Mouse (Mus musculus) forebrain, embryonic 15.5 days (tissue): ENCODE measurements around the gene Hist1h3d. TPM values are rescaled to one million over a fixed set of nuclear protein-coding genes. Genes with fewer than 3 reads are reported as not detected.
"Not testable (repeated sequence)": the region's sequence is repeated elsewhere in the genome, so short reads cannot be mapped to it uniquely, and the experiment has no call there.

Source experiments
- ATAC-seq: fragments of 200-750 bp; cut with Nextera tagmentation; replicated peaks from 2 replicates; pipeline ENCODE4 v1.8.0; 2017; ENCODE audit warnings: mild to moderate bottlenecking, moderate TSS enrichment, moderate library complexity
- H3K27ac ChIP-seq: fragments of 300-500 bp; sonication (generic); replicated peaks from 2 replicates; pipeline ENCODE4 v1.5.1; 2015; ENCODE audit warnings: mild to moderate bottlenecking, inconsistent platforms
- H3K27me3 ChIP-seq: fragments of 300-500 bp; sonication (generic); 2 replicates; pipeline ENCODE4 v1.6.1; 2015; ENCODE audit warnings: inconsistent platforms
- H3K36me3 ChIP-seq: fragments of 300-500 bp; sonication (generic); 2 replicates; pipeline ENCODE4 v1.6.1; 2015; ENCODE audit warnings: mild to moderate bottlenecking, inconsistent platforms
- H3K4me1 ChIP-seq: fragments of 300-500 bp; sonication (generic); 2 replicates; pipeline ENCODE4 v1.6.1; 2015; ENCODE audit warnings: inconsistent platforms
- H3K4me2 ChIP-seq: fragments of 300-500 bp; sonication (generic); replicated peaks from 2 replicates; pipeline ENCODE4 v1.6.1; 2015; ENCODE audit warnings: mild to moderate bottlenecking, inconsistent platforms
- H3K4me3 ChIP-seq: fragments of 300-500 bp; sonication (generic); 2 replicates; pipeline ENCODE4 v1.5.1; 2015; ENCODE audit warnings: mild to moderate bottlenecking, inconsistent platforms
- H3K9ac ChIP-seq: fragments of 300-500 bp; sonication (generic); replicated peaks from 2 replicates; pipeline ENCODE4 v1.6.1; 2015; ENCODE audit warnings: mild to moderate bottlenecking, inconsistent platforms
- H3K9me3 ChIP-seq: fragments of 300-500 bp; sonication (generic); 2 replicates; pipeline ENCODE4 v1.6.1; 2016; ENCODE audit warnings: inconsistent platforms
- WGBS: fragments of 180-500 bp; shearing (Covaris S2); methylation state at CpG from one replicate; pipeline ENCODE4 v1.1.7; 2015; ENCODE audit warnings: mixed read lengths; 5-methylcytosine and 5-hydroxymethylcytosine counted together
- polyA plus RNA-seq: library from polyadenylated mRNA; unstranded; fragments of >200 nt; fragmentation: Nextera tagmentation; extraction: Ambion mirVana; gene quantifications from 2 replicates; pipeline ENCODE4 v1.2.1, GENCODE M21; 2015

The Hist1h3d gene
- polyA plus RNA-seq, 1 experiment from 2014 or later, result 4.5 TPM

DNA sequence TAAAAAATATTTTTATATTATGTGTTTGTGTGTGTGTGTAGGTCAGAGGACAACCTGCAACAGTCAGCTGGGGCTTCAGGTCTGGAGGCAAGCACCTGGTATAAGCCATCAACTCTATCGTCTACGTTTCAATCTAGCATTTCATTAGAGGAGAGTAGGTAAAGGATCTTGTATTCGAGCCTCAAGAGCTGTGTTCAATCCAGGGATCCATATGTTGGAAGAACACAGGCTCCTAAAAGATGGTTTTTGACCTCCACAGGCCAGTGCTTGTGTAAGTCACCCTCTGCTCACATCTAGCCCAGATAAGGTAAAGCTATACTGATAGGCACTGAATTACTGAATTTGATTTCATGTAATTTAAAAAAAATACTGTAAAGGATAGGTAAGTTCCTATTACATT is 18.7 kb upstream of the Hist1h3d start:
- 68% methylated on average over 3 of the region's 3 CpGs for WGBS
- no peaks in the 10 kb centered on the region for H3K27me3 ChIP-seq
- no peak overlapping the region for H3K4me3 ChIP-seq
- H3K4me2 ChIP-seq, result no peak overlapping the region
- no peak for ATAC-seq
- no peaks in the 10 kb centered on the region for H3K36me3 ChIP-seq
- no peak overlapping the region for H3K9ac ChIP-seq
- peaks cover 28% of the 10 kb centered on the region for H3K4me1 ChIP-seq
- H3K27ac ChIP-seq, result peak overlapping the region; percentile 97; the same call in 1 of the 2 replicates
- no peaks in the 10 kb centered on the region for H3K9me3 ChIP-seq

- WGBS, result 10% methylated on average over 2 of the region's 2 CpGs
- not testable (repeated sequence) for H3K9me3 ChIP-seq, H3K27me3 ChIP-seq, H3K27ac ChIP-seq, H3K4me3 ChIP-seq, H3K36me3 ChIP-seq, H3K9ac ChIP-seq, ATAC-seq
- Histone ChIP-seq H3K4me1 (peaks cover 17% of the 10 kb centered on the region), H3K4me2 (peak overlapping the region; percentile 15; the same call in 1 of the 2 replicates)
Observed at GRCm38 (mm10) chr13:23560699-23561098, 14.9 kb upstream of the Hist1h3d start.

DNA sequence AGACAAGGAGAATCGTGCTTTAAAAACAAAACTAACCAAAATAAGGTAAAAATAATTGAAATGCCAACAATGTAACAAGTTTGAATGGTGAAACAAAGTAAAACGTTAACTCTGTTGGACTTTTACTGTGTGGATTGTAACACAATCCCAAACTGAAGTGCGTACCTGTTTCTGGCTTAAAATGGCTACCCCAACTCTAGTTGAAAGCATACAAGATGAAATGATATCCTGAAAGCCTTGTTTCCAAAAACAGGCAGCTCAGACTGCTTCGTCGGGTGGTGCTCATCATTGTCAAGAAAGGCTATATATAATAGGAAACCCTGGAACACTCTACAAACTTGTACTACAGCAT is 14.1 kb upstream of the Hist1h3d start:
- H3K36me3 ChIP-seq, H3K9me3 ChIP-seq, H3K27me3 ChIP-seq, ATAC-seq: not testable (repeated sequence)
- peak overlapping the region; percentile 41 for H3K4me2 ChIP-seq
- 0% methylated on average over 2 of the region's 5 CpGs for WGBS
- peak overlapping the region; percentile 72 for H3K9ac ChIP-seq
- peak overlapping the region; percentile 97 for H3K27ac ChIP-seq
- peak overlapping the region; percentile 50 for H3K4me3 ChIP-seq
- H3K4me1 ChIP-seq, result peaks cover 14% of the 10 kb centered on the region

- peak within 1 kb of the TSS; percentile 50 for H3K4me3 ChIP-seq
- H3K36me3 ChIP-seq, H3K27me3 ChIP-seq, H3K9me3 ChIP-seq, H3K4me1 ChIP-seq: not testable (repeated sequence)
- peak within 1 kb of the TSS; percentile 72 for H3K9ac ChIP-seq
- ATAC-seq, result peak; percentile 95
- WGBS, result under 1% methylated on average over 37 of the region's 67 CpGs
- peak within 1 kb of the TSS; percentile 65 for H3K4me2 ChIP-seq
- peak within 1 kb of the TSS; percentile 97 for H3K27ac ChIP-seq
Observed at GRCm38 (mm10) chr13:23561883-23562659, 13.5 kb upstream of the Hist1h3d start, which contains the start of gene Hist1h3e. Gene Hist1h3e (minus strand): TSS chr13:23562369.

DNA sequence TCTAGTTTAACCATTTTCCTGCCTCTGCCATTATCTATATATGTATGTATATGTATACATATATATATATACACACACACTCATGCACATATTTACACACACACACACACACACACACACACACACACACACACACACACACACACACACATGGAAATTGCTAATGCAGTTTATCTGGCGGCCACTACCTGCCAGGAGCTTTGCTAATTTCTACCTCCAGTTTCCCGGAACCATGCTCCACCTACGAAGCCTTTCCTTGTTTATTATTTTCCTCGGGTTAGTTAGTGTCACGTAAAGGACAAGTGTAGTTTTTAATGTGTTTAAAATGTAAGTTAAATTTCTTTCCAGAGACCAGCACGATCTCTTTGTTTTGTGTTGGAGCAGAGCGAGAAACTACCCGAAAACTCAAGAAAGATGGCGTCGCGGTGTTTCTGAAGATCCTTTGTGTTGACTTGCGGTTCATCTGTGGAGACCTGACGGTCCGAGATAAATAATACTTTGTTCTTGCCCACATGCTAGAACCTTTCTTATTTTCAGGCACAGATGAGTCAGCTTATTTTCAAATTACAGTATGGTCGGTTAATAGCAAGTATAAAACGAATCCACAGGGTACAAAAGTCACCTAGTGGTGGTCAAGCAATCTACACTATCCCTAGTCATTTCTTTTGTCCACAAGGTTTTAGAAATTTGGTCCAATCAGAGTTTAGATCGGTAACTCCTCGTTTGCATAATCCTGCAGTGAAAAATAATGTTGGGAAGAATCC is 12.7 kb upstream of the Hist1h3d start:
- Histone ChIP-seq H3K4me3 (peak overlapping the region; percentile 50), H3K4me1 (peaks cover 9% of the 10 kb centered on the region; the same call in 1 of the 2 replicates), H3K36me3 (no peaks in the 10 kb centered on the region), H3K4me2 (peak overlapping the region; percentile 65), H3K27ac (peak overlapping the region; percentile 97), H3K9me3 (no peaks in the 10 kb centered on the region), H3K9ac (peak overlapping the region; percentile 56), H3K27me3 (no peaks in the 10 kb centered on the region)
- WGBS, result under 1% methylated on average over 18 of the region's 18 CpGs
- ATAC-seq, result peak; percentile 50

DNA sequence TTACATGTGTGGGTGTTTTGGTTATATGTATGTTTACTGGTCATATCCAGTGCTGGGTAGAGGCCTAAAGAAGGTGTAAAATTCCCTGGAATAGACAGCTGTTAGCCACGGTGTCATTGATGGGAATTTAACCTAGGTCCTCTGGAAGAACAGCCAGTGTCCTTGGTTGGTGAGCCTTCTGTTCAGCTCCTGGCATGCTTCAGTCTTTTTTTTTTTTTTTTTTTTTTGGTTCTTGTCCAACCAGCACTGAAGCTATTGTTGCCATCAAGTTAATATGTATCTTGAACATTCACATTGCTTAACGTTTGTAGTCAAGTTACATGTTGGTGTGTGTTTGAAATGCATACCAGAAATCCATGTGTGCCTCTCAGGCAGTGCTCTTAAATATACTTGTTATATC is 11.1 kb upstream of the Hist1h3d start:
- Histone ChIP-seq H3K27me3 (no peaks in the 10 kb centered on the region), H3K4me2 (no peak overlapping the region), H3K9ac (no peak overlapping the region), H3K36me3 (no peaks in the 10 kb centered on the region), H3K9me3 (no peaks in the 10 kb centered on the region), H3K27ac (peak overlapping the region; percentile 97; the same call in 1 of the 2 replicates), H3K4me1 (peaks cover 9% of the 10 kb centered on the region; the same call in 1 of the 2 replicates), H3K4me3 (no peak overlapping the region)
- ATAC-seq, result no peak
- 90% methylated on average over 2 of the region's 2 CpGs for WGBS

- not testable (repeated sequence) for H3K27me3 ChIP-seq, H3K36me3 ChIP-seq, H3K9me3 ChIP-seq
- WGBS, result under 1% methylated on average over 27 of the region's 41 CpGs
- Histone ChIP-seq H3K4me3 (peak overlapping the region; percentile 50), H3K4me1 (peaks cover 24% of the 10 kb centered on the region), H3K9ac (peak overlapping the region; percentile 54), H3K4me2 (peak overlapping the region; percentile 64), H3K27ac (peak overlapping the region; percentile 97)
- ATAC-seq, result peak; percentile 11
Observed at GRCm38 (mm10) chr13:23570261-23571021, 5.1 kb upstream of the Hist1h3d start.

GRCm38 (mm10) chr13:23571022-23571503 is 4.5 kb upstream of the Hist1h3d start, which contains the start of the genes Hist1h2ae and Hist1h2bg:
Gene Hist1h2ae (minus strand): TSS chr13:23571220.
Gene Hist1h2bg (plus strand): TSS chr13:23571396.
- H3K27me3 ChIP-seq, result no peaks in the 10 kb centered on the region
- H3K9me3 ChIP-seq, result no peaks in the 10 kb centered on the region
- peaks cover 25% of the 10 kb centered on the region for H3K4me1 ChIP-seq
- peak within 1 kb of the TSS; percentile 97 for H3K27ac ChIP-seq
- H3K4me3 ChIP-seq, result peak within 1 kb of the TSS; percentile 50
- WGBS, result under 1% methylated on average over 18 of the region's 18 CpGs
- H3K9ac ChIP-seq, result peak within 1 kb of the TSS; percentile 69
- H3K36me3 ChIP-seq, result no peaks in the 10 kb centered on the region
- peak; percentile 93 for ATAC-seq
- peak within 1 kb of the TSS; percentile 64 for H3K4me2 ChIP-seq

- H3K9me3 ChIP-seq, ATAC-seq, H3K36me3 ChIP-seq, H3K27me3 ChIP-seq: not testable (repeated sequence)
- peak overlapping the region; percentile 50 for H3K4me3 ChIP-seq
- H3K4me2 ChIP-seq, result peak overlapping the region; percentile 64
- peak overlapping the region; percentile 97 for H3K27ac ChIP-seq
- H3K9ac ChIP-seq, result peak overlapping the region; percentile 69
- H3K4me1 ChIP-seq, result peaks cover 31% of the 10 kb centered on the region
- 0% methylated on average over 20 of the region's 34 CpGs for WGBS
Observed at GRCm38 (mm10) chr13:23571504-23572217, 3.9 kb upstream of the Hist1h3d start.

- Histone ChIP-seq H3K4me1 (peaks cover 38% of the 10 kb centered on the region), H3K4me2 (peak overlapping the region; percentile 64), H3K9me3 (no peaks in the 10 kb centered on the region), H3K27me3 (no peaks in the 10 kb centered on the region), H3K4me3 (peak overlapping the region; percentile 50), H3K9ac (peak overlapping the region; percentile 69), H3K27ac (peak overlapping the region; percentile 97), H3K36me3 (no peaks in the 10 kb centered on the region)
- ATAC-seq, result no peak
- WGBS, result 37% methylated on average over 2 of the region's 2 CpGs
Observed at GRCm38 (mm10) chr13:23572218-23573033, 3.1 kb upstream of the Hist1h3d start.
